Mouse (Mus musculus): Measurements from ENCODE around the gene Zfp866. TPM values are rescaled to one million over a fixed set of nuclear protein-coding genes. Genes with fewer than 3 reads are reported as not detected.
A peak's percentile ranks its signal among the peaks of the same experiment; 100 is the strongest.

Zfp866 gene
- polyA plus RNA-seq, 2 experiments: 29.5 to 30.6 TPM

DNA sequence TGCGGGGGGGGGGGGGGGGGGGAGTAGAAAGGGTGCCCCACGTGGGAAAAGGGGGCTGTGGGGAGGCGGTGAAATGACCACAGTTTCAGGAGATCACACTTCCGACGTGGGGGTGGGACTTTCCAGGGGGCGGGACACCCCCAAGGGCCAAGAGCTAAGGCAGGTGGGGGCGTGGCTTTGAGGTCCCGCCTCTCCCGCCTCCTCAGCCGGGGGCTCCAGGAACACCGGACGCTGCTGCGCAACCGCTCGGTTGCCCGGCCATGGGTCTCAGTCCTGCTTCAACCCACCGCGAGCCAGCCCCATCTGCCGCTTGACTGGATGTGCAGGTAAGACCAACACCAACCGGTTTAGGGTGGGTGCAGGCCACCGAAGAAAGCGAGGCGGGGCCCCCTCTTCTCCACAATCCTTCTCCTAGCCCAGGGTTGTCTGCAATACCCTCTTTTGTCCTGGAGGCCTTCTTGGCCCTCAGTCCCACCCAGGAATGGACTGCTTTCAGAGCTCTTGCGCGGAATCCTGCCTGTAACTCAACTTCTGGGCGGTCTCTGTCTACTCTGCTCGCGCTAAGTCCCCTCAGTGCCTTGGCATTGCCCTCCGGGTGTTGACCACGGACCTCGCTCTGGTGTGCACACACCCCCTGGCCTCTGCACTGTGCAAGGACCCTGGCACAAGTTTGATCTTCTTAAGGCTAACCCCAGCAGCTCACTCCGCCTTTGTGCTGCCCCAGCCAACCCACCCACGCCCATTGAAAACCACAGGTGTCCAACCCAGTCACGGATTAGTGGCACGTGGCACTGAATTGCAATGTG lies 31.6 kb upstream of the Zfp866 start, which contains the start of gene Lpar2:
Gene Lpar2 (plus strand): TSS at position 44 of the 806 bp plus-strand sequence.
- H3K27ac ChIP-seq (replicated peaks; ENCODE audit: low read depth, low read length): peak within 1 kb of the TSS; percentile 71
- peak; percentile 87 for ATAC-seq (ENCODE audit: low FRiP score, low read depth)
- DNase-seq (ENCODE audit: low spot score): peak; percentile 79
- H3K4me2 ChIP-seq (replicated peaks; ENCODE audit: low read depth, low read length, severe bottlenecking): peak within 1 kb of the TSS; percentile 70
- WGBS: under 1% methylated on average over 21 of the region's 35 CpGs
- H3K27me3 ChIP-seq (ENCODE audit: control insufficient read depth, insufficient read depth, low read length): no peaks in the 10 kb centered on the region
- H3K4me3 ChIP-seq (replicated peaks; ENCODE audit: low read length): peak within 1 kb of the TSS; percentile 51
- no peak for TF ChIP-seq POLR2A (IDR thresholded peaks at IDR 0.05; ENCODE audit: borderline replicate concordance, extremely low read depth, insufficient read depth, insufficient read length)
- H3K36me3 ChIP-seq (ENCODE audit: control insufficient read depth, insufficient read depth, low read length): peaks cover 21% of the 10 kb centered on the region
- H3K4me1 ChIP-seq (ENCODE audit: control insufficient read depth, insufficient read depth, low read length): peaks cover 17% of the 10 kb centered on the region
- peak within 1 kb of the TSS; percentile 71 for H3K9ac ChIP-seq (ENCODE audit: low read depth, low read length, severe bottlenecking)
- no peaks in the 10 kb centered on the region for H3K9me3 ChIP-seq (ENCODE audit: control insufficient read depth, low read length)

DNA sequence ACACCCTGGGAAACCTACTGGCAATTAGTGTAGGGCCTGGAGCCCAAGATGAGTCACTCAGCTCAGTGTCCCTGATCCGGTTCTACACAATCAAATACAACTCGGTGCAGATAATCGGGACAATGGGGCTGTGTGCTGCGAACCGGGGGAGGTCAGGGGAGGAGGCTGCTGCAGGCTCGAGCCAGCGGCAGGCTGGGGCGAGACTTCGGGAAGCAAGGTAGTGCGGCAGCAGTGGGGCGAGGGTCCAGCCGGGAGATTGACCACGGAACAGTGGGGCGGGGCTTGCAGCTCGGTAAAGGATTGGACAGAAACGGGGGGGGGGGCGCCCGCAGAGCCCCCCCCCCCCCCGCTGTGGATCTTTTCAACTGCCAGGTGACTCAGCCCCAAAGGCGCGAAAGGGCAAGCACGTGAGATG lies 31.0 kb upstream of the Zfp866 start:
- peak overlapping the region; percentile 71 for H3K9ac ChIP-seq (ENCODE audit: low read depth, low read length, severe bottlenecking)
- H3K36me3 ChIP-seq (ENCODE audit: control insufficient read depth, insufficient read depth, low read length): peaks cover 24% of the 10 kb centered on the region
- WGBS: under 1% methylated on average over 10 of the region's 22 CpGs
- DNase-seq (ENCODE audit: low spot score) (no peak), ATAC-seq (ENCODE audit: low FRiP score, low read depth) (peak; percentile 64)
- peak overlapping the region; percentile 70 for H3K4me2 ChIP-seq (replicated peaks; ENCODE audit: low read depth, low read length, severe bottlenecking)
- no peaks in the 10 kb centered on the region for H3K9me3 ChIP-seq (ENCODE audit: control insufficient read depth, low read length)
- no peak for TF ChIP-seq POLR2A (IDR thresholded peaks at IDR 0.05; ENCODE audit: borderline replicate concordance, extremely low read depth, insufficient read depth, insufficient read length)
- no peaks in the 10 kb centered on the region for H3K27me3 ChIP-seq (ENCODE audit: control insufficient read depth, insufficient read depth, low read length)
- H3K4me3 ChIP-seq (replicated peaks; ENCODE audit: low read length): peak overlapping the region; percentile 51
- peaks cover 17% of the 10 kb centered on the region for H3K4me1 ChIP-seq (ENCODE audit: control insufficient read depth, insufficient read depth, low read length)
- no peak overlapping the region for H3K27ac ChIP-seq (replicated peaks; ENCODE audit: low read depth, low read length)

DNA sequence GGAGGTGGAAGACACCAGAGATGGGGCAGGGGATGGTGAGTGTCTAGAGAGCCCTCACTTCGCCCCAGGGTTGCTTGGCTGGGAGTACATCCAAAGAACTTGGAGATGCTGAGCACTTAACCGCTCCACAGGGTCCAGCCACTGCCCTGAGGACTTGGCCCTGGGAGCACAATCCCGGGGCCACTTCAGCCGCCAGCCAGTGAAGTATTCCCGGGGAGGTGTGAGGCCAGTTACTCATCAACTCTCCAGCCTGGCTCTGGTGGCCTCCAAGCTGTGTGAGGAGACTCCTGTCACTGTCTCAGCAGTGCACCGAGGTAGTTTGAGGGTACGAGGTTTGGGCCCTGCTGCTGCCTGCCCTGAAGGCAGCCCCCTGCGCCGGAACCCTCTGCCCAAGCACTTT lies 29.5 kb upstream of the Zfp866 start:
- H3K4me2 ChIP-seq (replicated peaks; ENCODE audit: low read depth, low read length, severe bottlenecking): no peak overlapping the region
- H3K9me3 ChIP-seq (ENCODE audit: control insufficient read depth, low read length): no peaks in the 10 kb centered on the region
- no peaks in the 10 kb centered on the region for H3K27me3 ChIP-seq (ENCODE audit: control insufficient read depth, insufficient read depth, low read length)
- ATAC-seq (ENCODE audit: low FRiP score, low read depth) (no peak), DNase-seq (ENCODE audit: low spot score) (no peak)
- no peak overlapping the region for H3K27ac ChIP-seq (replicated peaks; ENCODE audit: low read depth, low read length)
- no peak for TF ChIP-seq POLR2A (IDR thresholded peaks at IDR 0.05; ENCODE audit: borderline replicate concordance, extremely low read depth, insufficient read depth, insufficient read length)
- H3K4me1 ChIP-seq (ENCODE audit: control insufficient read depth, insufficient read depth, low read length): peaks cover 17% of the 10 kb centered on the region
- H3K36me3 ChIP-seq (ENCODE audit: control insufficient read depth, insufficient read depth, low read length): peaks cover 19% of the 10 kb centered on the region
- H3K9ac ChIP-seq (ENCODE audit: low read depth, low read length, severe bottlenecking): no peak overlapping the region
- WGBS: 77% methylated on average over 9 of the region's 9 CpGs
- H3K4me3 ChIP-seq (replicated peaks; ENCODE audit: low read length): no peak overlapping the region

DNA sequence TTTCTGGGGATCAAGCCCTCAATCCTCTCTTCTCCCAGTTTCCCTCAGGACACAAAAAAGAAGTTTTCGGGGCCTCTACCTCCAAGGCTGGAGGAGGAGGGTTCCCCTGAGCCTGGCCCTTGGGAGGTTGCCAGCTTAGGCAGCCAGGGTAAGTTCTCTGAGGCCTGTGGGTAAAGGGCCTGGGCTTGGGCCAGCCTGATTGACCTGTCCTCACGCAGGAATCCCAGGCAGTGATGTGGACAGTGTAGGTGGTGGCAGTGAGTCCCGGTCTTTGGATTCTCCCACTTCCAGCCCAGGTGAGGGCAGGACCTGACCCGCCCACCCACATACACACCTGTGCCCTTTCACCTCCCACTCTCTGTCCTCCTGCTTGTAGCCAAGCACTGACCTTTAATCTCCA lies 24.4 kb upstream of the Zfp866 start:
- TF ChIP-seq POLR2A (IDR thresholded peaks at IDR 0.05; ENCODE audit: borderline replicate concordance, extremely low read depth, insufficient read depth, insufficient read length): no peak
- H3K4me3 ChIP-seq (replicated peaks; ENCODE audit: low read length): no peak overlapping the region
- no peak overlapping the region for H3K27ac ChIP-seq (replicated peaks; ENCODE audit: low read depth, low read length)
- no peaks in the 10 kb centered on the region for H3K9me3 ChIP-seq (ENCODE audit: control insufficient read depth, low read length)
- H3K9ac ChIP-seq (ENCODE audit: low read depth, low read length, severe bottlenecking): no peak overlapping the region
- no peaks in the 10 kb centered on the region for H3K27me3 ChIP-seq (ENCODE audit: control insufficient read depth, insufficient read depth, low read length)
- no peak overlapping the region for H3K4me2 ChIP-seq (replicated peaks; ENCODE audit: low read depth, low read length, severe bottlenecking)
- no peak for ATAC-seq (ENCODE audit: low FRiP score, low read depth)
- WGBS: 86% methylated on average over 4 of the region's 4 CpGs
- peaks cover 25% of the 10 kb centered on the region for H3K36me3 ChIP-seq (ENCODE audit: control insufficient read depth, insufficient read depth, low read length)
- no peaks in the 10 kb centered on the region for H3K4me1 ChIP-seq (ENCODE audit: control insufficient read depth, insufficient read depth, low read length)
- DNase-seq (ENCODE audit: low spot score): no peak

DNA sequence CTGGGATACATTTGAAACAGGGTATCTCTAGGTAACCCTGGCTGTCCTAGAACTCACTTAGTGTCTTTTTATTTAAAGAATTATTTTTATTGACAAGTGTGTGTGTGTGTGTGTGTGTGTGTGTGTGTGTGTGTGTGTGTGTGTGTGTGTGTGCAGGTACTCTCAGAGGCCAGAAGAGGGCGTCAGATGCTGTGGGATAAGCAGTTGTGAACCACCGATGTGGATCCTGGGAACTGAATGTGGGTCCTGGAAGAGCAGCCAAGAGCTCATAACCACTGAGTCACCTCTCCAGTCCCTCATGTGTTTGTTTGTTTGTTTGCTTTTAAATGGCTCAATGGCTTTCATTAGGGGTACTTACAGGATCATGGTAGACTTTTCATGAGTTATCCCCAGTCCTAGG lies 23.9 kb upstream of the Zfp866 start:
- ATAC-seq (ENCODE audit: low FRiP score, low read depth) (no peak), DNase-seq (ENCODE audit: low spot score) (no peak)
- Histone ChIP-seq H3K4me3 (replicated peaks; ENCODE audit: low read length) (no peak overlapping the region), H3K27me3 (ENCODE audit: control insufficient read depth, insufficient read depth, low read length) (no peaks in the 10 kb centered on the region), H3K4me2 (replicated peaks; ENCODE audit: low read depth, low read length, severe bottlenecking) (no peak overlapping the region), H3K9ac (ENCODE audit: low read depth, low read length, severe bottlenecking) (no peak overlapping the region), H3K36me3 (ENCODE audit: control insufficient read depth, insufficient read depth, low read length) (peaks cover 25% of the 10 kb centered on the region), H3K4me1 (ENCODE audit: control insufficient read depth, insufficient read depth, low read length) (no peaks in the 10 kb centered on the region), H3K27ac (replicated peaks; ENCODE audit: low read depth, low read length) (no peak overlapping the region), H3K9me3 (ENCODE audit: control insufficient read depth, low read length) (no peaks in the 10 kb centered on the region)
- 100% methylated on average over 2 of the region's 2 CpGs for WGBS
- no peak for TF ChIP-seq POLR2A (IDR thresholded peaks at IDR 0.05; ENCODE audit: borderline replicate concordance, extremely low read depth, insufficient read depth, insufficient read length)
